Mouse (Mus musculus) kidney, embryonic 14.5 days (tissue): Measurements from ENCODE around the gene Fam161b. TPM values are rescaled to one million over a fixed set of nuclear protein-coding genes. Genes with fewer than 3 reads are reported as not detected.
"Not testable (repeated sequence)": the region's sequence is repeated elsewhere in the genome, so short reads cannot be mapped to it uniquely, and the experiment has no call there.

Experiments used
- ATAC-seq: fragments of 200-750 bp; cut with Nextera tagmentation; 2 replicates; pipeline ENCODE4 v1.8.0; 2017; ENCODE audit warnings: moderate number of reproducible peaks, mild to moderate bottlenecking, moderate TSS enrichment, moderate library complexity; ENCODE audit not compliant: low FRiP score, low TSS enrichment
- H3K27ac ChIP-seq: fragments of 300-500 bp; sonication (generic); 2 replicates; pipeline ENCODE4 v1.5.1; 2014; ENCODE audit warnings: low read depth, mild to moderate bottlenecking, low read length, moderate library complexity, mixed read lengths
- H3K27me3 ChIP-seq: fragments of 300-500 bp; sonication (generic); 2 replicates; pipeline ENCODE4 v1.6.1; 2014; ENCODE audit warnings: mild to moderate bottlenecking, low read length; ENCODE audit not compliant: control insufficient read depth, insufficient read depth
- H3K36me3 ChIP-seq: fragments of 300-500 bp; sonication (generic); 2 replicates; pipeline ENCODE4 v1.6.1; 2014; ENCODE audit warnings: low read length, mixed read lengths; ENCODE audit not compliant: control insufficient read depth, insufficient read depth
- H3K4me1 ChIP-seq: fragments of 300-500 bp; sonication (generic); 2 replicates; pipeline ENCODE4 v1.6.1; 2014; ENCODE audit warnings: low read length, mixed read lengths; ENCODE audit not compliant: control insufficient read depth, insufficient read depth
- H3K4me2 ChIP-seq: fragments of 300-500 bp; sonication (generic); replicated peaks from 2 replicates; pipeline ENCODE4 v1.6.1; 2014; ENCODE audit warnings: low read depth, mild to moderate bottlenecking, low read length
- H3K4me3 ChIP-seq: fragments of 300-500 bp; sonication (generic); 2 replicates; pipeline ENCODE4 v1.5.1; 2014; ENCODE audit warnings: mild to moderate bottlenecking, low read length
- H3K9ac ChIP-seq: fragments of 300-500 bp; sonication (generic); 2 replicates; pipeline ENCODE4 v1.6.1; 2014; ENCODE audit warnings: low read depth, mild to moderate bottlenecking, low read length, moderate library complexity
- H3K9me3 ChIP-seq: fragments of 300-500 bp; sonication (generic); 2 replicates; pipeline ENCODE4 v1.6.1; 2016; ENCODE audit warnings: low read length; ENCODE audit not compliant: control insufficient read depth
- WGBS: fragments of 180-500 bp; shearing (Covaris S2); extraction: QIAGEN DNeasy Blood & Tissue Kit; methylation state at CpG from one replicate; pipeline ENCODE4 v1.1.7; 2014; 5-methylcytosine and 5-hydroxymethylcytosine counted together
- polyA plus RNA-seq: library from polyadenylated mRNA; unstranded; fragments of >200 nt; fragmentation: Nextera tagmentation; extraction: Ambion mirVana; gene quantifications from 2 replicates; pipeline ENCODE4 v1.2.1, GENCODE M21; 2014

Fam161b gene
- polyA plus RNA-seq, 1 experiment from 2014 or later, result 3.7 TPM

DNA sequence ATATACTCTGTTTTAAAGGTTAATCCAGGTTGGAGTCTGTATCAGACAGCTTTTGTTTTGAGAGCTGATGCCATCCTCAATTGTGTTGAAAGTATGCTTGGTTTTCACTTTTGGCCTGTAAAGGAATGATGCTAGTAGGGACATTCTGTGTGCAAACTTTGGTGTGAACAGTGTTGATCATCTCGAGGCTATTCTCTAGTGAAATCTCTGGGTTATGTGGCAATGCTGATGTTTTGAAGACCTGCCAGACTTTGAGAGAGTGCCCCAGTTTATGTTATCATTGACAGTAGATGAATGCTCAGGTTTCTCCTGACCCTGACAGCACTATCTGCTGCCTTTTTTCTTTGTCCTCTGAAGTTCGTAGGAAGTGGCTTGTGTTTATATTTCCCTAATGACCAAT is 1.2 kb upstream of the Fam161b start:
- H3K9me3 ChIP-seq, result no peaks in the 10 kb centered on the region
- peaks cover 11% of the 10 kb centered on the region for H3K4me1 ChIP-seq
- 52% methylated on average over 2 of the region's 2 CpGs for WGBS
- H3K4me2 ChIP-seq, result peak overlapping the region; percentile 64
- H3K4me3 ChIP-seq, result peak overlapping the region; percentile 84
- no peaks in the 10 kb centered on the region for H3K27me3 ChIP-seq
- no peak overlapping the region for H3K27ac ChIP-seq
- H3K9ac ChIP-seq, result 0 out of 2 replicates have a peak overlapping the region, but pooled peaks have one; percentile 74
- no peak for ATAC-seq
- H3K36me3 ChIP-seq, result peaks cover 2% of the 10 kb centered on the region

DNA sequence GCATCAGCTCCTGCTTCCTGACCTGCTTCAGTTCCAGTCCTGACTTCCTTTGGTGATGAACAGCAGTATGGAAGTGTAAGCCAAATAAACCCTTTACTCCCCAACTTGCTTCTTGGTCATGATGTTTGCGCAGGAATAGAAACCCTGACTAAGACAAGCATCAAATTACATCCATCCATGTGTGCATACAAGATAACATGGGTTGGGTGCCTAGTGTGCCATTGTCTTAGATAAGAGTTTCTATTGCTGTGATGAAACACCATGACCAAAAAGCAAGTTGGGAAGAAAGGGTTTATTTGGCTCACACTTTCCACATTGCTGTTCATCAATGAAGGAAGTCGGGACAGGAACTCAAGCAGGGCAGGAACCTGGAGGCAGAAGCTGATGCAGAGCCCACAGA is 2.9 kb downstream of the Fam161b start:
- H3K4me1 ChIP-seq, result peaks cover 11% of the 10 kb centered on the region
- not testable (repeated sequence) for H3K27me3 ChIP-seq, H3K9ac ChIP-seq, H3K36me3 ChIP-seq, ATAC-seq, H3K27ac ChIP-seq, H3K4me3 ChIP-seq, H3K9me3 ChIP-seq, H3K4me2 ChIP-seq
- WGBS, result 73% methylated on average over 2 of the region's 2 CpGs

DNA sequence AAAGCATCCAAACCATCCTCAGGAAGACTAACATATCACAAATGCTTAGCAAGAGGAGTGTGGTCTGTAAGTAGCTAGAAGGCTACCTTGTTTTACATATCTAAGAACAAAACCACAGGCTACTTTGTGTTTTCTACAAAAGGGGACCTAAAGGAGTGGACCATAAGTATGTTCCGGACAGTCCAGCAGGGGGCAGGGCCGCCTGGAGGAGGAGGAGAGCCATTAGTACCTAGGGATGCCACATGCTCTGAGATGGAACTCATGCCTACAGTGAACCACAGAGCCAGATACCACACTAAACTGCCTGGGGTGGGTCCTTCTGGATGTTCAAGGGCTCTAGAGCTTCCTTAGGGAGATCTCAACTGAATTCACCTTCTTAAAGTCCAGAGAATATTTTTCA is 14.4 kb downstream of the Fam161b start:
- Histone ChIP-seq H3K9me3 (no peaks in the 10 kb centered on the region), H3K4me3 (no peak overlapping the region), H3K27me3 (no peaks in the 10 kb centered on the region), H3K27ac (no peak overlapping the region), H3K9ac (no peak overlapping the region), H3K4me1 (no peaks in the 10 kb centered on the region), H3K4me2 (no peak overlapping the region), H3K36me3 (peaks cover 12% of the 10 kb centered on the region)
- WGBS, result 39% methylated on average over 2 of the region's 2 CpGs
- ATAC-seq, result no peak

DNA sequence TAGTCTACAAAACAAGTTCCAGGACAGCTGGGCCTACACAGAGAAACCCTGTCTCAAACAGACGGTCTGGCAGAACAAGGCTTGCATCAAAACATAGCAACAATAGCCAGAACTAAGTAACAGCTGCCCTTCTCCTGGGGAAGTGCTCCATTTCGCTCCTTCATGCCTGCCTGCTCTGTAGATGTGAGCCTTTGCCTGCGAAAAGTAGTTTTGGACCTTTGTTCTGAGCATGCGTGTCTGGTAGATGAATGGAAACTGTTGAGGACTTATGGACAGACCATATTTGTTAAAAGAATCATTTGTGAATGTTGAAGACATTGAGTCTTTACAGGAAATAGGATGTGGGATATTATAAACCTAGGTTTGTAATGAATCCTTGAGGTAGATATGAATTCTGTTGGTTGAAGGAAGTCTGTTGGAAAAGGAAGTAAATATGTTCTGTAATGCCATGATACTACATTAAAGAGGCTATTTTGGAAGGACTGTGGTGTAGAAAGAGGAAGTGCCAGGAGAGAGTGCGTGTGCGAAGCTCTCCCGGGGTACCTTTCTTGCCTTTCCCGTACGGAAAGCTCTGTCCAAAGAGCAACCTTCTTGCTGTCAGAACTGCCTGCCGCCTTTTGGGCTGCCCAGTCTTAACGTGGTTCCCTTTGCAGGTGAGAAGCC is 24.5 kb downstream of the Fam161b start:
- Histone ChIP-seq H3K4me3 (no peak overlapping the region), H3K9me3 (no peaks in the 10 kb centered on the region), H3K27me3 (no peaks in the 10 kb centered on the region), H3K36me3 (peaks cover 82% of the 10 kb centered on the region), H3K9ac (no peak overlapping the region), H3K4me2 (no peak overlapping the region), H3K4me1 (no peaks in the 10 kb centered on the region), H3K27ac (no peak overlapping the region)
- WGBS, result 89% methylated on average over 11 of the region's 11 CpGs
- ATAC-seq, result no peak

DNA sequence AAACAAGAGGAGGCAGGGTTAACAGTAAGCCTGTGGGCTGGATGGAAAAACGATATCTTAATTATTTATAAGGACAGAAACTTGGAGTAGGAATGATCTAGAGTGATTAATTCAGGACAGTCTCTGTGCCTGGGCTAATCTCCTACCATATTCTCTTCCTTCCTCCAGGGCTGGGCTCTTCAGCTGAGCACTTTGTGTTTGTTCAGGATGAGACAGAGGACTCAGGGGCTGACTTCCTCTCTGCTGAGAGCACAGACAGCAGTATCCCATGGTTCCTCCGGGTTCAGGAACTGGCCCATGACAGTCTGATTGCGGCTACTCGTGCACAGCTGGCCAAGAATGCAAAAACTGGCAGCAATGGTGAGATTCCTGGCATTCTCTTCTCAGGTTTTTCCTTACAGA is 34.5 kb downstream of the Fam161b start:
- 73% methylated on average over 4 of the region's 4 CpGs for WGBS
- Histone ChIP-seq H3K27ac (no peak overlapping the region), H3K9me3 (no peaks in the 10 kb centered on the region), H3K27me3 (no peaks in the 10 kb centered on the region), H3K4me3 (no peak overlapping the region), H3K4me2 (no peak overlapping the region), H3K36me3 (peaks cover 61% of the 10 kb centered on the region), H3K9ac (no peak overlapping the region), H3K4me1 (no peaks in the 10 kb centered on the region)
- no peak for ATAC-seq

DNA sequence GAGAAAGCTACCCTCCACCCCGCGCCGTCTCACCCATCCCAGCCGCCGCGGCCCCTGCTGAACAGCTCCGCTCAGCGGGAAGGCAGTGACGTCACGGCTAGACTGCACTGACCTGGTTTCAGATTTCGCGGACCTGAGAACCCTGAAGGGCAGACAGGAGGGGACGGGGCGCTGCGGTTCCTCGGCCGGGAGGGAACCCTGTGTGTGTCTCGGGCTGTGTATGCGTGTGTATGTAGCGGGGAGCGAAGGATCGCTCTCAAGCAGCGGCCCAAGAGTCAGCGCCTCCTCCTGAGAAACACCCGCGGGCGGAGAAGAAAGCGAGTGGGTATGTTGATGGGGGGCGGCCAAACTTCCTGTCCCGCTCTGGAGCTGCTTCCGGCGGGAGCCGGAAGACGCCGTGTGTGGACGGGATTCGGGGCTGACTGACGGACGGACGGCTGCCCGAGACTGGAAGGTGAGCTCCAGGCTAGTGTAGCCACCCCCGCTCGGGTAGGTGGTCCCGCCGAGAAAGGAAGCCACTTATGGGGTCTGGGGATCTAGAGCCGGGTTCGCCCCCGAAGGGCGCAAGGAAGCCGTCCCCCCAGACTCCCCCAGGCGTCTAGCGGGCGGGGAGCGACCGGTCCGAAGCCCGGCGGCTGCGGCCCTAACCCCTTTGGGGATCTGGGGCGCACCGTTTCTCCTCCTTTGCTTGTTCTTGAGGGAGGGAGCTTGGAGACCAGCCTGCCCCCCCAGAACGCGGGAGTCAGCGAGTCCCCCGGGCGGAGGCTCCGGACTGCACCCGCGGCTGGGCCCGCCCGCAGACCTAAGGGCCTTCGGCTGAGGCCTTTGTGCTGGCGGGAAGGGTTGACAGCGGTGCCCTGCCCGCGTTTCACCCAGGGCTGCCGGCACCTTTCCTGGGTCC is 44.7 kb downstream of the Fam161b start, which contains the start of gene Zfp410:
TSS of gene Zfp410 (plus strand) at position 132 of the 901 bp plus-strand sequence.
- H3K9ac ChIP-seq, result peak within 1 kb of the TSS; percentile 90
- H3K4me3 ChIP-seq, result peak within 1 kb of the TSS; percentile 85
- under 1% methylated on average over 77 of the region's 77 CpGs for WGBS
- no peaks in the 10 kb centered on the region for H3K36me3 ChIP-seq
- H3K4me1 ChIP-seq, result peaks cover 18% of the 10 kb centered on the region
- H3K9me3 ChIP-seq, result no peaks in the 10 kb centered on the region
- peak within 1 kb of the TSS; percentile 60 for H3K4me2 ChIP-seq
- H3K27ac ChIP-seq, result peak within 1 kb of the TSS; percentile 95
- ATAC-seq, result peak; percentile 97
- no peaks in the 10 kb centered on the region for H3K27me3 ChIP-seq

DNA sequence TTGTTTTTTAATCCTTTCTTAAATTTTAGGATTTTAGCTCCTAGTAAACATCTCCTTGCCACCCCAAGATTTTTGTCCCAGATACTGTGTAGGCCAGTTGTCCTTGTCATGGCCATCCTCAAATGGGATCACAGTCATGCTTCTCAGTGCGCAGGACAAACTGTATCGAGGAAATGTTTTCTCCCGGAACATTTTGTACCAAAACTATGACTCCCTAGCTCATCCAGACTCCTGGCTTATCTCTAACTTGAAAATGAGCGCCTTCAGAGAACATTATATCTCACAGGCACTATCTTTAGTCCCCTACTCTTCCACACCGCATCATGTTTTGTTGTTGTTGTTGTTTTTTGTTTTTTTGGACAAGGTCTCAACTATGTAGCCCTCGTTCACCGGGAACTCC is 45.6 kb downstream of the Fam161b start:
- WGBS, result 41% methylated on average over 7 of the region's 7 CpGs
- peak overlapping the region; percentile 90 for H3K9ac ChIP-seq
- H3K36me3 ChIP-seq, result no peaks in the 10 kb centered on the region
- H3K27me3 ChIP-seq, result no peaks in the 10 kb centered on the region
- ATAC-seq, result no peak
- peak overlapping the region; percentile 85 for H3K4me3 ChIP-seq
- peak overlapping the region; percentile 60 for H3K4me2 ChIP-seq
- peaks cover 18% of the 10 kb centered on the region for H3K4me1 ChIP-seq
- H3K9me3 ChIP-seq, result no peaks in the 10 kb centered on the region
- H3K27ac ChIP-seq, result no peak overlapping the region

DNA sequence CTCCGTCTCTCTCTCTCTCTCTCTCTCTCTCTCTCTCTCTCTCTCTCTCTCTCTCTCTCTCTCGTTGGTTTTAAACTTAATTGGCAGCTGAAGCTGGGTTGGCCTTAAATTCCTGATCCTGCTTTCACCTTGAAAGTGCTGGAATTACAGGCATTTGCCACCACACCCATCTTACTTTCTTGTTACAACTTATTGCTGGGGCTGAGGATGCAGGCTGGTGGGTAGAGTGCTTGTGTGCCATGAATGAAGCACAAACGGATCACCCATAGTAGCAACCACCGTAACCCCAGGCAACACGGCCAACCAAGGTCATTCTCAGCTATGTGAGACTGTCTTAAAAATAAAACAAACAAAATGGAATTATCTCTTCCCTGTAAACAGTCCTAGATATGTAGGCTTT is 50.3 kb downstream of the Fam161b start:
- H3K9ac ChIP-seq, result no peak overlapping the region
- H3K36me3 ChIP-seq, result peaks cover 7% of the 10 kb centered on the region
- peaks cover 5% of the 10 kb centered on the region for H3K4me1 ChIP-seq
- no peak overlapping the region for H3K4me3 ChIP-seq
- ATAC-seq, result no peak
- no peaks in the 10 kb centered on the region for H3K9me3 ChIP-seq
- no peak overlapping the region for H3K4me2 ChIP-seq
- no peaks in the 10 kb centered on the region for H3K27me3 ChIP-seq
- WGBS, result 81% methylated on average over 4 of the region's 5 CpGs
- no peak overlapping the region for H3K27ac ChIP-seq

DNA sequence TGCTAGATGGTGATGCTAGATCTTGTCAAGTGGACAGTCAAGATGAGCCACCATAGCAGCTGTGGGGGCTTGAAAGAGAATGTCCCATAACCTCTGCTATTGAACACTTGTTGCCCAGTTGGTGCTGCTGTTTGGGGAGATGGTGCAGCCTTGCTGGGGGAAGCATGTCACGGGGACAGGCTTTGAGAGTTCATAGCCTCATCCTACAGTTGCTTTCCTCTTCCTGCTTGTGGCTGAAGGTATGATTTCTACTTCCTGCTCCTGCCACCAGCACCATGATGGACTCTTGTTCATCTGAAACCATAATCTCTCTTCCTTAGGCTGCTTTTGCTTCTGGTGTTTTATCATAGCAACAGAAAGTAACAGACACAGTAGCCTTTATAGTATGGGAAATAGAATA is 57.1 kb downstream of the Fam161b start:
- Histone ChIP-seq H3K36me3 (peaks cover 7% of the 10 kb centered on the region), H3K4me2 (no peak overlapping the region), H3K27ac (no peak overlapping the region), H3K4me1 (no peaks in the 10 kb centered on the region), H3K4me3 (no peak overlapping the region), H3K9me3 (no peaks in the 10 kb centered on the region), H3K9ac (no peak overlapping the region), H3K27me3 (no peaks in the 10 kb centered on the region)
- ATAC-seq, result no peak
- 81% methylated on average over 1 of the region's 1 CpGs for WGBS
